Mouse (Mus musculus) hindbrain, embryonic 11.5 days (tissue): ENCODE measurements at regions not wholly inside any gene's neighbourhood (a gene's known extent, or its start where the extent isn't known, plus 50 kb on each side); places are given as distances from the start of the nearest gene placed in this dataset.

ENCODE experiments used
- ATAC-seq: fragments of 200-750 bp; cut with Nextera tagmentation; 2 replicates; pipeline ENCODE4 v1.8.0; 2017; ENCODE audit warnings: mild to moderate bottlenecking, moderate TSS enrichment, moderate library complexity; ENCODE audit not compliant: low FRiP score
- DNase-seq: peaks from one replicate; pipeline ENCODE4 v3.0.0-alpha.2; 2015; ENCODE audit warnings: low spot score
- H3K27ac ChIP-seq: fragments of 300-500 bp; sonication (generic); 2 replicates; pipeline ENCODE4 v1.5.1; 2014; ENCODE audit warnings: mild to moderate bottlenecking, low read depth, low read length
- H3K27me3 ChIP-seq: fragments of 300-500 bp; sonication (generic); 2 replicates; pipeline ENCODE4 v1.6.1; 2014; ENCODE audit warnings: mild to moderate bottlenecking, low read length, moderate library complexity, mixed read lengths; ENCODE audit not compliant: control insufficient read depth, insufficient read depth
- H3K36me3 ChIP-seq: fragments of 300-500 bp; sonication (generic); 2 replicates; pipeline ENCODE4 v1.6.1; 2014; ENCODE audit warnings: mild to moderate bottlenecking, low read length, moderate library complexity, mixed read lengths; ENCODE audit not compliant: control insufficient read depth, insufficient read depth
- H3K4me1 ChIP-seq: fragments of 300-500 bp; sonication (generic); replicated peaks from 2 replicates; pipeline ENCODE4 v1.6.1; 2014; ENCODE audit warnings: low read length, mixed read lengths; ENCODE audit not compliant: control insufficient read depth, insufficient read depth
- H3K4me2 ChIP-seq: fragments of 300-500 bp; sonication (generic); replicated peaks from 2 replicates; pipeline ENCODE4 v1.6.1; 2014; ENCODE audit warnings: mild to moderate bottlenecking, low read depth, low read length
- H3K4me3 ChIP-seq: fragments of 300-500 bp; sonication (generic); 2 replicates; pipeline ENCODE4 v1.5.1; 2014; ENCODE audit warnings: low read depth, low read length
- H3K9ac ChIP-seq: fragments of 300-500 bp; sonication (generic); 2 replicates; pipeline ENCODE4 v1.6.1; 2014; ENCODE audit warnings: low read depth, low read length
- H3K9me3 ChIP-seq: fragments of 300-500 bp; sonication (generic); 2 replicates; pipeline ENCODE4 v1.6.1; 2016; ENCODE audit warnings: low read length; ENCODE audit not compliant: control insufficient read depth
- WGBS: fragments of 180-500 bp; shearing (Covaris S2); extraction: QIAGEN DNeasy Blood & Tissue Kit; methylation state at CpG from one replicate; pipeline ENCODE4 v1.1.7; 2014; 5-methylcytosine and 5-hydroxymethylcytosine counted together

GRCm38 (mm10) chr8:116242972-116243371 lies 261.8 kb upstream of the Dynlrb2 start:
- Histone ChIP-seq H3K27me3 (no peaks in the 10 kb centered on the region), H3K4me3 (no peak overlapping the region), H3K9me3 (no peaks in the 10 kb centered on the region), H3K4me1 (no peaks in the 10 kb centered on the region), H3K27ac (no peak overlapping the region), H3K36me3 (no peaks in the 10 kb centered on the region), H3K4me2 (no peak overlapping the region), H3K9ac (no peak overlapping the region)
- WGBS, result 84% methylated on average over 5 of the region's 5 CpGs
- DNase-seq (no peak), ATAC-seq (no peak)

GRCm38 (mm10) chr8:116241987-116242242 lies 262.9 kb upstream of the Dynlrb2 start:
- H3K27me3 ChIP-seq, result no peaks in the 10 kb centered on the region
- no peak for ATAC-seq
- H3K9me3 ChIP-seq, result no peaks in the 10 kb centered on the region
- no peak overlapping the region for H3K4me2 ChIP-seq
- 86% methylated on average over 5 of the region's 5 CpGs for WGBS
- no peaks in the 10 kb centered on the region for H3K4me1 ChIP-seq
- H3K4me3 ChIP-seq, result no peak overlapping the region
- H3K36me3 ChIP-seq, result no peaks in the 10 kb centered on the region
- no peak overlapping the region for H3K9ac ChIP-seq
- DNase-seq, result no peak
- H3K27ac ChIP-seq, result no peak overlapping the region

GRCm38 (mm10) chr8:116241146-116241986 lies 263.4 kb upstream of the Dynlrb2 start:
- H3K4me3 ChIP-seq, result no peak overlapping the region
- no peaks in the 10 kb centered on the region for H3K27me3 ChIP-seq
- H3K9me3 ChIP-seq, result no peaks in the 10 kb centered on the region
- WGBS, result 73% methylated on average over 11 of the region's 11 CpGs
- DNase-seq, result no peak
- H3K36me3 ChIP-seq, result no peaks in the 10 kb centered on the region
- no peak overlapping the region for H3K9ac ChIP-seq
- H3K4me1 ChIP-seq, result no peaks in the 10 kb centered on the region
- no peak overlapping the region for H3K4me2 ChIP-seq
- ATAC-seq, result no peak
- H3K27ac ChIP-seq, result no peak overlapping the region

GRCm38 (mm10) chr8:116238670-116239069 lies 266.1 kb upstream of the Dynlrb2 start:
- no peak for DNase-seq
- Histone ChIP-seq H3K27ac (no peak overlapping the region), H3K4me1 (no peaks in the 10 kb centered on the region), H3K9ac (no peak overlapping the region), H3K9me3 (no peaks in the 10 kb centered on the region), H3K36me3 (no peaks in the 10 kb centered on the region), H3K4me3 (no peak overlapping the region), H3K27me3 (no peaks in the 10 kb centered on the region; the same call in 1 of the 2 replicates), H3K4me2 (no peak overlapping the region)
- no peak for ATAC-seq
- WGBS, result 96% methylated on average over 1 of the region's 1 CpGs

- no peaks in the 10 kb centered on the region for H3K36me3 ChIP-seq
- H3K9me3 ChIP-seq, result no peaks in the 10 kb centered on the region
- no peak overlapping the region for H3K4me3 ChIP-seq
- H3K27me3 ChIP-seq, result no peaks in the 10 kb centered on the region; the same call in 1 of the 2 replicates
- ATAC-seq (no peak), DNase-seq (no peak)
- H3K4me1 ChIP-seq, result no peaks in the 10 kb centered on the region
- H3K9ac ChIP-seq, result no peak overlapping the region
- H3K4me2 ChIP-seq, result no peak overlapping the region
- H3K27ac ChIP-seq, result no peak overlapping the region
- WGBS, result 83% methylated on average over 3 of the region's 3 CpGs
These were observed 267.1 kb upstream of the Dynlrb2 start for GRCm38 (mm10) chr8:116237561-116238100.

GRCm38 (mm10) chr8:116229654-116230136 lies 275.1 kb upstream of the Dynlrb2 start:
- ATAC-seq (peak; percentile 87), DNase-seq (peak; percentile 40)
- Histone ChIP-seq H3K27ac (no peak overlapping the region), H3K36me3 (no peaks in the 10 kb centered on the region), H3K4me2 (no peak overlapping the region), H3K9ac (no peak overlapping the region), H3K27me3 (no peaks in the 10 kb centered on the region; the same call in 1 of the 2 replicates), H3K4me1 (no peaks in the 10 kb centered on the region), H3K9me3 (no peaks in the 10 kb centered on the region), H3K4me3 (no peak overlapping the region)
- 24% methylated on average over 5 of the region's 5 CpGs for WGBS

GRCm38 (mm10) chr8:116227003-116227402 lies 277.8 kb upstream of the Dynlrb2 start:
- Histone ChIP-seq H3K36me3 (no peaks in the 10 kb centered on the region), H3K4me3 (no peak overlapping the region), H3K4me2 (no peak overlapping the region), H3K9ac (no peak overlapping the region), H3K27me3 (no peaks in the 10 kb centered on the region), H3K4me1 (no peaks in the 10 kb centered on the region), H3K9me3 (no peaks in the 10 kb centered on the region), H3K27ac (no peak overlapping the region)
- ATAC-seq, result no peak
- DNase-seq, result no peak
- WGBS, result 69% methylated on average over 11 of the region's 11 CpGs

GRCm38 (mm10) chr8:116223235-116223634 lies 281.5 kb upstream of the Dynlrb2 start:
- WGBS, result 98% methylated on average over 2 of the region's 2 CpGs
- H3K4me1 ChIP-seq, result no peaks in the 10 kb centered on the region
- H3K4me3 ChIP-seq, result no peak overlapping the region
- H3K27me3 ChIP-seq, result no peaks in the 10 kb centered on the region
- no peaks in the 10 kb centered on the region for H3K9me3 ChIP-seq
- H3K4me2 ChIP-seq, result no peak overlapping the region
- no peak overlapping the region for H3K9ac ChIP-seq
- no peaks in the 10 kb centered on the region for H3K36me3 ChIP-seq
- no peak overlapping the region for H3K27ac ChIP-seq
- DNase-seq, result no peak
- ATAC-seq, result no peak

- no peak overlapping the region for H3K27ac ChIP-seq
- no peaks in the 10 kb centered on the region for H3K9me3 ChIP-seq
- no peaks in the 10 kb centered on the region for H3K36me3 ChIP-seq
- H3K4me3 ChIP-seq, result no peak overlapping the region
- H3K9ac ChIP-seq, result no peak overlapping the region
- no peaks in the 10 kb centered on the region for H3K27me3 ChIP-seq
- 85% methylated on average over 5 of the region's 5 CpGs for WGBS
- ATAC-seq (no peak), DNase-seq (no peak)
- no peaks in the 10 kb centered on the region for H3K4me1 ChIP-seq
- H3K4me2 ChIP-seq, result no peak overlapping the region
These were observed 288.9 kb upstream of the Dynlrb2 start for GRCm38 (mm10) chr8:116215909-116216308.
